Mouse (Mus musculus) testis, adult 2 months (tissue): Measurements from ENCODE around the gene Tnrc6c.

ENCODE experiments used
- CTCF ChIP-seq: fragments of 200-500 bp; IDR thresholded peaks from 2 replicates; pipeline ENCODE4 v1.5.1; 2012; ENCODE audit warnings: low read depth, mild to moderate bottlenecking, inconsistent platforms, low read length, moderate library complexity; ENCODE audit not compliant: control insufficient read depth, insufficient read depth, insufficient replicate concordance
- POLR2A ChIP-seq: fragments of 200-500 bp; IDR thresholded peaks from 2 replicates; pipeline ENCODE4 v1.6.1; 2012; ENCODE audit warnings: low read depth, mild to moderate bottlenecking, inconsistent platforms, low read length, moderate library complexity; ENCODE audit not compliant: control insufficient read depth

GRCm38 (mm10) chr11:117627060-117627562 is 27.0 kb upstream of the Tnrc6c start:
- TF ChIP-seq CTCF (no peak), POLR2A (no peak)
